Mouse (Mus musculus) CD4-positive naive resting alpha-beta T cell, adult 57 days (primary cell): ENCODE results near the gene Sult6b2. TPM values are rescaled to one million over a fixed set of nuclear protein-coding genes. Genes with fewer than 3 reads are reported as not detected.

Experiments used
- total RNA-seq: library from RNA; stranded (reverse); gene quantifications from one replicate; pipeline ENCODE4 v1.2.4, GENCODE M21; 2023

Sult6b2 gene
- 0.92 TPM for total RNA-seq

DNA sequence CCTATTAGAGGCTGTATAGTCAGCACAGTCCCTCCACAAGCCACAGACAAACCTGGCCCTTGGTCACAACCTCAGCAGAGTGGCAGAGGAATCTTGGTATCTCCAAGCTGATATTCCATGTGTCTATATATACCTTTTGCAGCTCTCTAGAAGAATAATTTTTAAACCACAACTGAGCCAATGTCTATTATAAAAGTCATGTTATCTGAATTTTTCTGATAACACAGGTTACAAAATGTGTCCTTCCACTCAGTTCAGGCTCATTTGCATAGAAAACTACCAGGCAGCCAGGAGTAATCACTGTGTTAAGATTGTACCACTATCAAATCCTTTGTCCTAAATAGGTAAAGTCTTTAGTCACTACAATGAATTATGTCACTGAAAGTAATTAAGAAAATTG lies at the start of gene Sult6b2:
TSS of gene Sult6b2 (minus strand) at position 101 of the 400 bp plus-strand sequence.

DNA sequence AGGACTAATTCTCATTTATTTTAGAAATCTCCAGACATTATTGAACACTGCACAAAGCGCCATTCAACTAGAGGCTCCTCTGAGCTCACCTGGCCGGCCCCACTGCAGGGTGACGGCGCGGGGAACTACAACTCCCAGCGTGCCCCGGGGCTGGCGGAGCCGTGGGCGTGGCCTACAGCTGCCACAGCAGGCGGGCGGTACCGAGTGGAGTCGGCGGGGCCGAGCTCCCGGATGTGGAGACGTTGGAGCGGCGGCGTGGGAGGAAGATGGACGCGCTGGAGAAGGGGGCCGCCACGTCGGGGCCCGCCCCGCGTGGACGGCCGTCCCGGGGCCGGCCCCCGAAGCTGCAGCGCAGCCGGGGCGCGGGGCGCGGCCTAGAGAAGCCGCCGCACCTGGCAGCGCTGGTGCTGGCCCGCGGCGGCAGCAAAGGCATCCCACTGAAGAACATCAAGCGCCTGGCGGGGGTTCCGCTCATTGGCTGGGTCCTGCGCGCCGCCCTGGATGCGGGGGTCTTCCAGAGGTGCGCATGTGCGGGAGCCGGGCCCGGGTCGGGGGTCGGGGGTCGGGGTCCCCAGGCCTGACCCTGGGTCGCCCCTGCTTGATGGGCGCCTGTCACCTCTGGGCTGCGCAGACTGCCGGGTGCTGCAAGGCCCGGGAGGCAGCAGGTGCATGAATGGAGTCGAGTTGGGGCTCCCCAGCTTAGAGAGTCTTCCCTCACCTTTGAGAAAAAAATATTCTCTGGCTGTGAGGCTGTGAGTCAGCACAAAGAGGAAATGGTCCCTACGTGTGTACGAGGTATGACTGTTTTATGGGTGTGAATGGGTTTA lies 47.6 kb downstream of the Sult6b2 start, which contains the start of gene Cmas:
TSS of gene Cmas (plus strand) at position 180 of the 827 bp plus-strand sequence.

Other genes with a start within 250 kb of the Sult6b2 start
- 0.33 TPM for gene Kcnj8, start 232.9 kb downstream of the Sult6b2 start, total RNA-seq
- not detected for gene Abcc9, start 102.2 kb downstream of the Sult6b2 start, total RNA-seq
- 73.4 TPM for gene Cmas, start 47.8 kb downstream of the Sult6b2 start, total RNA-seq
- 105 TPM for gene St8sia1, start 159.9 kb upstream of the Sult6b2 start, total RNA-seq